ENCODE assay signal across 8 mouse cellular contexts in the genomic region with DNA sequence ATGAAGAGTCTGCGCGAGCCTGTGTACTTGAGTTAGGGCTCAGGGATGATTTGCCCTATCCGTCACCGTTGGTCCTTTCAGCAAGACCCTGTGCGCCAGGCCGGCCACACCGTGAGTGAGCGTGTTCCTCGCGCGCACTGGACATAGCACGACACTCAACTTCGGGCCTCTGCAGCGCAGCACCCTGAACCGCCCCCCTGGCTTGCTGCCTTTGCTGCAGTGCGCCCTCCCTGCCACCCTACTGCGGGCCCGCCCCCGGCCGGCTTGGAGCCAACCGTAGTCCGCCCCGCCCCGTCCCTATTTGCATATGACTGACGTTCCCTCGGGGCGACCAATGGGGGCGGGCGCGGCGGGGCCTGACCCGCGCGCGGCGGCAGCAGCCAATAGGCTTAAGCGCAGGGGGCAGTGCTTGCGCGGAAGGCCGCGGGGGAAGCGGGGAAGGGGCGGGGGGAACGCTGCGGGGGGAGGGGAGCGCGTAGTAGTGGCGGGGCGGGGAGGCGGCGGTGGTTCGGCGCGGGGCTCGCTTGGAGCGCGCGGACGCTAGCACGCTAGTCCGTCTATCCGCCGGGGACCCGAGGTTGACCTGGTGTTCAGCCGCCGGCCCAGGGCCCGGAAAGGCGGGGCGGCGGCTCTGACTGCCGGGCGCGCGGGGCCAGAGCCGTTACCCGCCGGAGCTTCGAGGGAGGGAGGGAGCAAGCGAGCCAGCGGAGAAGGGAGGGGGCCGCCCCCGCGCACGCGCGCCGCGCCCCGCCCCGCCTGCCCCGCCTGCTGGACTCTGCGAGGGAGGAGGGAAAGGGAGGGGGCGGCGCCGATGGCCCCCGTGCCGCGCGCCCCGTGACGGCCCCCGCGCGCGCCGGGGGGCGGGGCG. TPM values are rescaled to one million over a fixed set of nuclear protein-coding genes. Genes with fewer than 3 reads are reported as not detected.
DNase-seq lines count a peak whose midpoint lies in the region; ATAC-seq and TF ChIP-seq lines count a peak whose summit lies in the region.

No protein-coding gene starts in this region.

- H3K27me3 ChIP-seq in intestine, postnatal 0 days (replicated peaks; ENCODE audit: control insufficient read depth, insufficient read depth, low read length), result no peaks in the 10 kb centered on the region
- no peaks in the 10 kb centered on the region for H3K27me3 ChIP-seq in midbrain, embryonic 11.5 days (ENCODE audit: control insufficient read depth, insufficient read depth, low read length)

- H3K4me2 ChIP-seq in intestine, postnatal 0 days (replicated peaks; ENCODE audit: low read depth), result peak overlapping the region; percentile 96
- H3K4me2 ChIP-seq in midbrain, embryonic 11.5 days, result peak overlapping the region; percentile 97

- peaks cover 30% of the 10 kb centered on the region for H3K4me1 ChIP-seq in intestine, postnatal 0 days (replicated peaks; ENCODE audit: control insufficient read depth, insufficient read depth, low read length)
- H3K4me1 ChIP-seq in midbrain, embryonic 11.5 days (ENCODE audit: control insufficient read depth, insufficient read depth, low read length), result peaks cover 53% of the 10 kb centered on the region

- ATAC-seq in intestine, postnatal 0 days, result peak; percentile 87
- ATAC-seq in midbrain, embryonic 11.5 days (ENCODE audit: low FRiP score), result peak; percentile 82

- H3K27ac ChIP-seq in intestine, postnatal 0 days (ENCODE audit: low read depth, low read length), result peak overlapping the region; percentile 93
- peak overlapping the region; percentile 97 for H3K27ac ChIP-seq in midbrain, embryonic 11.5 days (ENCODE audit: low read depth, low read length)

- H3K4me3 ChIP-seq in intestine, postnatal 0 days (ENCODE audit: low read depth, low read length), result peak overlapping the region; percentile 60
- peak overlapping the region; percentile 83 for H3K4me3 ChIP-seq in midbrain, embryonic 11.5 days (ENCODE audit: low read depth, low read length)

- peaks cover 24% of the 10 kb centered on the region for H3K36me3 ChIP-seq in intestine, postnatal 0 days (ENCODE audit: control insufficient read depth, insufficient read depth)
- H3K36me3 ChIP-seq in midbrain, embryonic 11.5 days (ENCODE audit: control insufficient read depth, insufficient read depth, low read length), result peaks cover 14% of the 10 kb centered on the region

- intact Hi-C loops in left cerebral cortex, postnatal 4 days (cut with DNase I), result no loop called here

- TF ChIP-seq CTCF in intestine, postnatal 0 days (IDR thresholded peaks at IDR 0.05; ENCODE audit: low read depth), result 0 out of 2 replicates have a peak, but pooled peaks have one; percentile 0

- H3K9ac ChIP-seq in intestine, postnatal 0 days (ENCODE audit: low read depth, low read length), result peak overlapping the region; percentile 62
- peak overlapping the region; percentile 83 for H3K9ac ChIP-seq in midbrain, embryonic 11.5 days (ENCODE audit: low read length)

- peak; percentile 100 for DNase-seq in adrenal gland, postnatal 10 days
- peak; percentile 97 for DNase-seq in embryo, embryonic 9.5 days (ENCODE audit: extremely low spot score)
- DNase-seq in gastrocnemius, postnatal 4 days (ENCODE audit: low spot score in 2 of 2), result peak; percentile 99
- DNase-seq in left cerebral cortex, postnatal 4 days, result peak; percentile 99
- peak; percentile 99 for DNase-seq in midbrain, embryonic 11.5 days (ENCODE audit: low spot score, missing footprints)
- DNase-seq in right cerebral cortex, postnatal 4 days, result peak; percentile 99
- DNase-seq in yolk sac, embryonic 10.5 days (ENCODE audit: low spot score), result peak; percentile 98

- no peaks in the 10 kb centered on the region for H3K9me3 ChIP-seq in intestine, postnatal 0 days (ENCODE audit: control insufficient read depth)
- no peaks in the 10 kb centered on the region for H3K9me3 ChIP-seq in midbrain, embryonic 11.5 days (ENCODE audit: control insufficient read depth, low read length)

- WGBS in intestine, postnatal 0 days, result under 1% methylated on average over 80 of the region's 108 CpGs
- WGBS in midbrain, embryonic 11.5 days, result 1% methylated on average over 70 of the region's 108 CpGs

RNA-seq across cellular contexts. Expression of gene Cic, which starts 14.5 kb away (rescaled TPM):
- total RNA-seq in adrenal gland, postnatal 10 days (2021), result 100 to 1,000 TPM in 1 of 2 experiments, 10 to 100 TPM in 1; 92.7 to 116 TPM
- total RNA-seq in gastrocnemius, postnatal 4 days (2021), result 100 to 1,000 TPM; 107 to 113 TPM
- 17.2 and 21.7 TPM in 2 replicates for polyA plus RNA-seq in intestine, postnatal 0 days (2015; fragmentation: Nextera tagmentation; extraction: Ambion mirVana)
- 100 to 1,000 TPM; 324 to 333 TPM for total RNA-seq in left cerebral cortex, postnatal 4 days (2021)
- polyA plus RNA-seq in midbrain, embryonic 11.5 days (2014; fragmentation: Nextera tagmentation; extraction: Ambion mirVana), result 25.5 and 29.7 TPM in 2 replicates

RNA-seq across cellular contexts. Expression of gene Pafah1b3, which starts 15.8 kb away (rescaled TPM):
- total RNA-seq in adrenal gland, postnatal 10 days (2021), result 10 to 100 TPM; 38.1 to 39.7 TPM
- total RNA-seq in gastrocnemius, postnatal 4 days (2021), result 10 to 100 TPM; 27.1 to 33.1 TPM
- 87.6 and 91.9 TPM in 2 replicates for polyA plus RNA-seq in intestine, postnatal 0 days (2015; fragmentation: Nextera tagmentation; extraction: Ambion mirVana)
- total RNA-seq in left cerebral cortex, postnatal 4 days (2021), result 100 to 1,000 TPM; 234 to 250 TPM
- 306 and 332 TPM in 2 replicates for polyA plus RNA-seq in midbrain, embryonic 11.5 days (2014; fragmentation: Nextera tagmentation; extraction: Ambion mirVana)

RNA-seq across cellular contexts. Expression of gene Prr19, which starts 19.2 kb away (rescaled TPM):
- not detected for total RNA-seq in adrenal gland, postnatal 10 days (2021)
- total RNA-seq in gastrocnemius, postnatal 4 days (2021), result not detected
- polyA plus RNA-seq in intestine, postnatal 0 days (2015; fragmentation: Nextera tagmentation; extraction: Ambion mirVana), result 0.12 TPM in 1 of 2 replicates, not detected in the other
- under 1 TPM; 0.52 to 0.87 TPM for total RNA-seq in left cerebral cortex, postnatal 4 days (2021)
- polyA plus RNA-seq in midbrain, embryonic 11.5 days (2014; fragmentation: Nextera tagmentation; extraction: Ambion mirVana), result 1.1 and 1.2 TPM in 2 replicates

RNA-seq across cellular contexts. Expression of gene Tmem145, which starts 23.9 kb away (rescaled TPM):
- 1 to 10 TPM; 1.1 to 2.2 TPM for total RNA-seq in adrenal gland, postnatal 10 days (2021)
- total RNA-seq in gastrocnemius, postnatal 4 days (2021), result under 1 TPM; 0.23 to 0.29 TPM
- polyA plus RNA-seq in intestine, postnatal 0 days (2015; fragmentation: Nextera tagmentation; extraction: Ambion mirVana), result 0.69 and 0.92 TPM in 2 replicates
- total RNA-seq in left cerebral cortex, postnatal 4 days (2021), result 100 to 1,000 TPM in 1 of 2 experiments, 10 to 100 TPM in 1; 99.6 to 104 TPM
- polyA plus RNA-seq in midbrain, embryonic 11.5 days (2014; fragmentation: Nextera tagmentation; extraction: Ambion mirVana), result 7.2 and 7.7 TPM in 2 replicates

RNA-seq across cellular contexts. Expression of gene Erf, which starts 31.4 kb away (rescaled TPM):
- total RNA-seq in adrenal gland, postnatal 10 days (2021), result 10 to 100 TPM; 33.0 to 42.3 TPM
- 10 to 100 TPM; 32.7 to 34.6 TPM for total RNA-seq in gastrocnemius, postnatal 4 days (2021)
- 7.8 and 8.4 TPM in 2 replicates for polyA plus RNA-seq in intestine, postnatal 0 days (2015; fragmentation: Nextera tagmentation; extraction: Ambion mirVana)
- 10 to 100 TPM; 29.4 to 36.1 TPM for total RNA-seq in left cerebral cortex, postnatal 4 days (2021)
- 11.7 and 13.9 TPM in 2 replicates for polyA plus RNA-seq in midbrain, embryonic 11.5 days (2014; fragmentation: Nextera tagmentation; extraction: Ambion mirVana)

Comparison
In these comparisons a context has a peak if more than half of its experiments do, and no peak if none do; other contexts are left out.
1. Peak in every context shown above with its lines: DNase-seq, ATAC-seq, H3K4me3 ChIP-seq and H3K27ac ChIP-seq.
2. RNA of gene Pafah1b3, which starts 15.8 kb away (total RNA-seq): 234 to 250 TPM in left cerebral cortex, postnatal 4 days; 38.1 to 39.7 TPM in adrenal gland, postnatal 10 days and 27.1 to 33.1 TPM in gastrocnemius, postnatal 4 days; every median in the first group is over 4 times any median in the second.